Mouse (Mus musculus): Measurements from ENCODE around the gene Dhdds.

GRCm38 (mm10) chr4:133929278-133929670, 71.4 kb downstream of the Dhdds start:
- TF ChIP-seq CTCF (IDR thresholded peaks at IDR 0.05; ENCODE audit: low read depth, low read length): no peak
- TF ChIP-seq POLR2A (IDR thresholded peaks at IDR 0.05; ENCODE audit: borderline replicate concordance, low read depth, low read length): no peak

All from bone marrow macrophage, adult 2 months (primary cell).